Mouse (Mus musculus) embryo, embryonic 11.5 days (tissue): ENCODE measurements around the gene Arl8a.
"Not testable (repeated sequence)": the region's sequence is repeated elsewhere in the genome, so short reads cannot be mapped to it uniquely, and the experiment has no call there.

ENCODE experiments used
- DNase-seq: peaks from one replicate; pipeline ENCODE4 v3.0.0-alpha.2; 2012; ENCODE audit warnings: low read depth, low spot score

The Arl8a gene

GRCm38 (mm10) chr1:135169556-135170224 lies 23.1 kb downstream of the Arl8a start:
- DNase-seq: no peak

DNA sequence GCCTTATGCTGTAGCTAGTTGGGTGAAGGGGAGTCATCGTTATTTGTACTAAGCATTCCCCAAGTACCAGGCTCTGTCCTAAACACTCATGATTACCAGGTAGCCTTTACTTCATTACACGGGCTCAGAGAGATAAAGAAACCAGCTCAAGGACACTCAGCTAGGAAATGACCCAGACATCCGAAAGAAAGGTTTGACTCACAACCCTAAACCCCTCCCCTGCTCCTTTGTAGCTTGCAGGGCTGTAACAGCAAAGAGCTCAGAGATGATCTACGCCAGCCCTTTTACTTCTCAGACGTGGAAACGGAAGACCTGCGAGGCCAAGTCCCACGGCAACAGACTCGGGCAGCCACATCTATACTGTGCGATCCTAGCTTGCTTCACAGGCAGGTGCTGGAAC lies 23.7 kb downstream of the Arl8a start:
- no peak for DNase-seq

DNA sequence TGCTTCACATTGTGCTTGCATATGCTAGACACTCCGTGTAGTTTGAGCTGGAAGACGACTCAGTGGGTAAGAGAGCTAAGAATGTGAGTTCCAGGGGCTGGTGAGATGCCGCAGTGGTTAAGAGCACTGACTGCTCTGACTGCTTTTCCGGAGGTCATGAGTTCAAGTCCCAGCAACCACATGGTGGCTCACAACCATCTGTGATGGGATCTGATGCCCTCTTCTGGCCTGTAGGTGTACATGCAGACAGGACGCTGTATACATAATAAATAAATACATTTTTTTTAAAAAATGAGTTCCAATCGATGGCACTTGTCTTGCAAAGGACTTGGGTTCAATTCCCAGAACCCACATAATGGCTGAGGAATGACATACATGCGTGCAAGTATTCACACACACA lies 24.6 kb downstream of the Arl8a start:
- no peak for DNase-seq

- peak; percentile 51 for DNase-seq
These were observed 25.4 kb downstream of the Arl8a start for GRCm38 (mm10) chr1:135171984-135172383.

- no peak for DNase-seq
These were observed 26.7 kb downstream of the Arl8a start for GRCm38 (mm10) chr1:135173311-135173710.

DNA sequence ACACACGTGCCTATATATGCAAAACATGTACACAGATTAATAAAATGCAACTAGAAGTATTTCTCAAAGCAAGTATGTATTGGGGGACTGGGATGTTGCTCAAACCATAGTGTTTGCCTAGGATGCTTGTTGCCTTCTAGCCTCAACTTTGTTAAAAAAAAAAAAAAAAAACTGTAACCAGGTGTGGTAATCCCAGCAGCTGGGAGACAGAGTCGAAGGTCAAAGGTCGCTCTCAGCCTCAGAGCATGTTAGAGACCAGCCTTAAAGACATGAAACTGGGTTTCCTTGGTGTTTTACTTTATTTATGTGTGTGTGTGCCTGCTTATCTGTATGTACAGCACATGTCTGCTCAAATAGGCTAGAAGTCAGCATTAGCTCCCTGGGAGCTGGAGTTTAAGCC lies 28.6 kb downstream of the Arl8a start:
- no peak for DNase-seq

DNA sequence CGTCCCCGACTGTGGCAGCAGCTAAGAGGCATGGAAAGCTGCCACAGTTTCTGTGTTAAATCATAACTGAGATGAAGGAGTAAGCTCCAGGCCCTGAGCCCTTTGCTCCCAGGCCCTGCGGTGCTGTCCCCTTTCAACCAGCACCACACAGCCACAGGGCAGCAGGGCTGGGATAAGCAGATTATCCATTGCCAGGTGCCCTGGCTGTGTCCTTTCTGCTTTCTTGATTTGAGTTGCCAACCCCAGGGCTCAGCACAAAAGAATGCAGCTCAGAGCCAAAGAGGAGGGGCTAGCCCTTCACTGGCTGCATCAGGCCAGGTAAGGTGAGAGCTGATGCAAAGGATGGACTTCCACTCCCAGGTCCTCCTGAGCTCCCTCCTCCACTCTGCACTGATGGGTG lies 31.1 kb downstream of the Arl8a start:
- DNase-seq: no peak

DNA sequence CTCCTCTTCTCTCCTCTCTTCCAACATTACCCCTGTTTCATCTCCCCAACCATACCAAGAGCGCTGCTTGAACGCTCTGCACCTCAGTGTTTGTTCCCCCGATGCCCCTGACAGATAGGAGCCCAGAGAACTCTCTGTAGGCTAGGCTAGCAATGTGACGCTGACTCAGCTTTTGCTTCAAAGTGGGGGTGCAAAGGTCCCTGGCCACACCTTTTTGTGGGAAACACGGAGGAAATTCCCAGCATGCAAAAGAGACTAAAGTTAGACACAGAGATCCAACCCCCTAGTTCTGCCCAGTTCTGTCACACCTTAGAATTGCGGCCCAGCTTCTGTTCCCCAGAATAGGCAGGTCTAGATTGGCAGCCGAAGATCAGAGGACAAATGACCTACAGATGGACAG lies 32.2 kb downstream of the Arl8a start:
- DNase-seq: no peak

- DNase-seq: no peak
These were observed 34.2 kb downstream of the Arl8a start for GRCm38 (mm10) chr1:135180830-135181229.

GRCm38 (mm10) chr1:135181275-135181674 lies 34.7 kb downstream of the Arl8a start:
- DNase-seq: no peak

- DNase-seq: no peak
These were observed 35.4 kb downstream of the Arl8a start for GRCm38 (mm10) chr1:135181880-135182623.

DNA sequence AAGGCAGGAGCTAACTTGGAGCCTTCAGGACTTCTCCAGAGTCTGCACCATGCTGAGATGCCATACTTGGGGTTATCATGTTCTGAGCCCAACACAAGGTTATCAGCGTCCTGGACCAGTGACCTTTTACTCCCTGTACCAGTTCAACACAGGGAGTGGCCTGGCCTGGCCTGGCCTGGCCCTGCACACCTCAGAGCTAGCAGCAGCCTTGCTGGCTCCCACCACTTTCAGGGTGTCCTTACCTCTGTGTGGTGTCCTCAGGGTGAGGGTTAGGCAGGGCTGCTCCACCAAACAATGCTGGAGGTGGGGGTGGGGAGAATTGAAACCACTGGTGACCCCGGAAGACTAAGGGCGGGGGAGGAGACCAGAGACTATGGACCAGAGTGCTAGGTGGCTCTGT lies 36.4 kb downstream of the Arl8a start:
- no peak for DNase-seq

GRCm38 (mm10) chr1:135183448-135183847 lies 36.8 kb downstream of the Arl8a start:
- DNase-seq: no peak

- DNase-seq: no peak
These were observed 37.4 kb downstream of the Arl8a start for GRCm38 (mm10) chr1:135183941-135184570.

DNA sequence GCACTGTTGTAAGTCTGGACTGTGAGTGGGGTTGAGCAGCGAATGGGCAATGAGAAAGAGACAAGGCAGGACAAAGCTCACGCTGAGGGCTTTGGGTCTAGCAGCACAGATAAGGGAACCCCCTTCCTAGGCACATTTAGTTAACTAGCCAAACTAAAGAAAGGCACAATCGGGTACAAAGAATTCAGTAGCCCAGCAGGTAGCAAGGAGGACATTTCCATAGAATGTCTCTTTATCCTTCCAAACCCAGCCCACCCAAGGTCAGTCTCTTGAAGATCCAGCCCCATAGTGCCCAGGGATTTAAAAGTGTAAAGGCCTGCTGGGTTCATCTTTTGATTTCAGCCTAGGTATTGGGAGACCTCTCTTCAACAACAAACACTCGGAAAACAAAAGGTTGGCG lies 39.3 kb downstream of the Arl8a start:
- DNase-seq: no peak

- no peak for DNase-seq
These were observed 39.8 kb downstream of the Arl8a start for GRCm38 (mm10) chr1:135186427-135186826.

GRCm38 (mm10) chr1:135187016-135187415 lies 40.4 kb downstream of the Arl8a start:
- not testable (repeated sequence) for DNase-seq

DNA sequence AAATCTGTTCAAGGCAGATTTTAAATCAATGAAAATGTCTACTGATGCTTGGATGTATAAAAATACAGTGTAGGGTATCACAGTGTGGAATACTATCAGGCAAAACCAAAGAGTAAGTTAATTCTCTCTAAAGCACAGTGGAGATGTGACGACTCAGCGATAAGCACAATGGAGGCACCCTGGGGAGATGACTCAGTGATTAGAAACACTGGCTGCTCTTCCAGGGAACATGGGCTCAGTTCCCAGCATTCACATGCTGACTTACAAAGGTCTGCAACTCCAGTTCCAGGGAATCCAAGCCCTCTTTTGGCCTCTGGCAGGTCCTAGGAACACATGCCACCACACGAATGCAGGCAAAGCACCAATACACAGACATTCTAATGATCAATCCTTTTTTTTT lies 41.6 kb downstream of the Arl8a start:
- no peak for DNase-seq

- no peak for DNase-seq
These were observed 42.6 kb downstream of the Arl8a start for GRCm38 (mm10) chr1:135189186-135189585.

DNA sequence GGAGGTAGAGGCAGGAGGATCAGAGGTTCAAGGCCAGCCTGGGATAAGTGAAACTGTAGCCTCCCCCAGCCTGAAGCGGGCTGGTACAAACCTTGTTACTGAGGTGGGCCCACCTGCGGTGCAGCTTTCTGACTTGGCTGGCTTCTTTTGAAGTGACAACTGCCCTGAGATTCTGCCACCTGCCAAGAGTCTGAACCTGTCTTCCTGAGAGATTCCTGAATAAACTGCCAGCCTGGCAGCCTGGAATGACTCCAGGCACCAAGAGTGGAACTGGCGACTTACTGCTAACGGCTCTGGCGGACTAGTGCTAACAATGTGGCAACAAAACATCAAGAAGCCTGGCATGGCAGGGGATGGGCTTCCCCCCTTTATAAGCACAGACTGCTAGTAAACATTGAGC lies 47.7 kb downstream of the Arl8a start:
- not testable (repeated sequence) for DNase-seq

GRCm38 (mm10) chr1:135195907-135196440 lies 49.4 kb downstream of the Arl8a start:
- no peak for DNase-seq

DNA sequence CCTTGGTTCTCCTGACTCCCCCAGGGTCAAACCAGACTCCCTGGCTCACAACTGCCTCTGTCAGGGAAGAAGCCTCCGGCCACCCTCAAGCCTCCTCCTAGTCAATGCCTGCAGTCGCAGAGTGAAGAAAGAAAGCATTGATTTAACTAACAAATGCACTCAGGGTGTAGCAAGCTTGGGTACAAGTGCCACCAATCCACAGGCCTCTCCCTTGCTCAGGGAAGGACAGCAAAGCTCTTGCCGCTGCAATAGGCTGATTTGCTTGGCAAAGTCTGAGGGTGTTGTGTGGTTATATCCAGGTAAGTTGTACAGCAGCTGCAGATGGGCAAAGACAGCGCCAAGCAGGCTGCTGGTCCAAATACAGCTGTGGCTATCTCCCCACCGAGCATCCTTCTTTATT lies 51.8 kb downstream of the Arl8a start:
- DNase-seq: no peak
